Mouse (Mus musculus) midbrain, embryonic 13.5 days (tissue): Measurements from ENCODE around the gene Rnf123. TPM values are rescaled to one million over a fixed set of nuclear protein-coding genes. Genes with fewer than 3 reads are reported as not detected.

Experiments used
- ATAC-seq: fragments of 200-750 bp; cut with Nextera tagmentation; 2 replicates; pipeline ENCODE4 v1.8.0; 2017; ENCODE audit warnings: mild to moderate bottlenecking, moderate TSS enrichment, moderate library complexity
- H3K27ac ChIP-seq: fragments of 300-500 bp; sonication (generic); 2 replicates; pipeline ENCODE4 v1.5.1; 2015; ENCODE audit warnings: inconsistent platforms, mild to moderate bottlenecking, moderate library complexity
- H3K27me3 ChIP-seq: fragments of 300-500 bp; sonication (generic); 2 replicates; pipeline ENCODE4 v1.6.1; 2015; ENCODE audit warnings: mild to moderate bottlenecking, inconsistent platforms
- H3K36me3 ChIP-seq: fragments of 300-500 bp; sonication (generic); 2 replicates; pipeline ENCODE4 v1.6.1; 2015; ENCODE audit warnings: mild to moderate bottlenecking, inconsistent platforms
- H3K4me1 ChIP-seq: fragments of 300-500 bp; sonication (generic); replicated peaks from 2 replicates; pipeline ENCODE4 v1.6.1; 2015; ENCODE audit warnings: inconsistent platforms
- H3K4me2 ChIP-seq: fragments of 300-500 bp; sonication (generic); replicated peaks from 2 replicates; pipeline ENCODE4 v1.6.1; 2015; ENCODE audit warnings: moderate library complexity, mild to moderate bottlenecking, inconsistent platforms
- H3K4me3 ChIP-seq: fragments of 300-500 bp; sonication (generic); replicated peaks from 2 replicates; pipeline ENCODE4 v1.5.1; 2015; ENCODE audit warnings: mild to moderate bottlenecking, inconsistent platforms
- H3K9ac ChIP-seq: fragments of 300-500 bp; sonication (generic); replicated peaks from 2 replicates; pipeline ENCODE4 v1.6.1; 2015; ENCODE audit warnings: mild to moderate bottlenecking, inconsistent platforms
- H3K9me3 ChIP-seq: fragments of 300-500 bp; sonication (generic); 2 replicates; pipeline ENCODE4 v1.6.1; 2016; ENCODE audit warnings: mild to moderate bottlenecking, inconsistent platforms
- WGBS: fragments of 180-500 bp; shearing (Covaris S2); methylation state at CpG from one replicate; pipeline ENCODE4 v1.1.7; 2015; 5-methylcytosine and 5-hydroxymethylcytosine counted together
- polyA plus RNA-seq: library from polyadenylated mRNA; unstranded; fragments of >200 nt; fragmentation: Nextera tagmentation; extraction: Ambion mirVana; gene quantifications from 2 replicates; pipeline ENCODE4 v1.2.1, GENCODE M21; 2015

Gene Rnf123
- polyA plus RNA-seq, 1 experiment from 2014 or later: 46.2 TPM

DNA sequence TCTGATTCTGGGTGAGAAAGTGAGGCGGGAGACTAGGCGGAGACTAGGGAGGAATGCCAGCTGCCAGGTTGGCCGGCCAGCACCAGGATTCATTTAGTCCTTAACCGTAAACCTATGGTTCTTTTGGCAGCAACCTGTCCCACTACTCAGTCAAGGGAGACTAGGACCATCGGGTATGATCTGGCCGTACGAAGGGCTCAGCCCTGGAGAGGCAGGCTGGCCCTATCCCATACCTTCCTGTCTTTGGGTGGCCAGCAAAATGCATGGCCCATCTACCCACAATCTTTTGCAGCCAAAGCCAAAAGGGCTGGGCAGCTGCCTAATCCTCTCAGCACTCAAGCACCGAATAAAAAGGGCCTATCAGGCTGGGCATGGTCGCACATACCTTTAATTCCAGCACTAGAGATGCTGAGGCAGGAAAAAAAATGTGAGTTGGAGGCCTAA, 10.6 kb downstream of the Rnf123 start:
- Histone ChIP-seq H3K9me3 (no peaks in the 10 kb centered on the region), H3K4me2 (no peak overlapping the region), H3K36me3 (peaks cover 27% of the 10 kb centered on the region), H3K9ac (0 out of 2 replicates have a peak overlapping the region, but pooled peaks have one; percentile 14), H3K4me3 (no peak overlapping the region), H3K27me3 (no peaks in the 10 kb centered on the region), H3K4me1 (peaks cover 8% of the 10 kb centered on the region; the same call in 1 of the 2 replicates), H3K27ac (no peak overlapping the region)
- no peak for ATAC-seq
- WGBS: 62% methylated on average over 9 of the region's 9 CpGs

- Histone ChIP-seq H3K27me3 (no peaks in the 10 kb centered on the region), H3K4me1 (peaks cover 8% of the 10 kb centered on the region; the same call in 1 of the 2 replicates), H3K36me3 (peaks cover 28% of the 10 kb centered on the region), H3K4me2 (no peak overlapping the region), H3K9me3 (no peaks in the 10 kb centered on the region), H3K4me3 (no peak overlapping the region), H3K27ac (no peak overlapping the region), H3K9ac (no peak overlapping the region)
- 90% methylated on average over 4 of the region's 4 CpGs for WGBS
- no peak for ATAC-seq
Observed at GRCm38 (mm10) chr9:108071801-108072200, 11.3 kb downstream of the Rnf123 start.

DNA sequence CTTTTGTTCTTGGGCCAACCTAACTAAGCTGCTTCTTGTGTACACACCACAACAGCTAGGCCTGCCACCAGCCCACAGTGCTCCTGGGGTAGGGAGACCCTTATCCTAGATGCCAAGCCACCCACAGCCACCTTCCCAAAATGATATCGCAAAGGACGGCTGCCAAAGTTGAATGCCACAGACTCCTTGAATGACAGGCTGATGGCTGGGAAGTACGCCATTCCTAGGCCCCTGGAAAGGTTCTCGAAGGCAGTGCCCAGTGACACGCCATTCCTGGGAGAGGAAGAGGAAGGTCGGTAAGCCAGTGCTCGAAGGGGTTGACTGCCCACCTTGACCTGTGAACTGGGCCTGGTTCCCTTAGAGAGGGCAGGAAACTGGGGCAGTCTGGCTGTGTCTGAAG, 13.6 kb downstream of the Rnf123 start:
- no peaks in the 10 kb centered on the region for H3K27me3 ChIP-seq
- H3K4me1 ChIP-seq: peaks cover 8% of the 10 kb centered on the region; the same call in 1 of the 2 replicates
- WGBS: 88% methylated on average over 7 of the region's 7 CpGs
- H3K36me3 ChIP-seq: peaks cover 44% of the 10 kb centered on the region
- no peaks in the 10 kb centered on the region for H3K9me3 ChIP-seq
- no peak for ATAC-seq
- no peak overlapping the region for H3K27ac ChIP-seq
- no peak overlapping the region for H3K4me2 ChIP-seq
- H3K4me3 ChIP-seq: no peak overlapping the region
- H3K9ac ChIP-seq: no peak overlapping the region

GRCm38 (mm10) chr9:108069007-108069406, 14.1 kb downstream of the Rnf123 start:
- no peak overlapping the region for H3K27ac ChIP-seq
- no peak overlapping the region for H3K4me3 ChIP-seq
- peaks cover 49% of the 10 kb centered on the region for H3K36me3 ChIP-seq
- no peak overlapping the region for H3K4me2 ChIP-seq
- H3K9ac ChIP-seq: no peak overlapping the region
- no peaks in the 10 kb centered on the region for H3K27me3 ChIP-seq
- ATAC-seq: no peak
- H3K4me1 ChIP-seq: peaks cover 8% of the 10 kb centered on the region; the same call in 1 of the 2 replicates
- no peaks in the 10 kb centered on the region for H3K9me3 ChIP-seq
- WGBS: 88% methylated on average over 9 of the region's 9 CpGs

DNA sequence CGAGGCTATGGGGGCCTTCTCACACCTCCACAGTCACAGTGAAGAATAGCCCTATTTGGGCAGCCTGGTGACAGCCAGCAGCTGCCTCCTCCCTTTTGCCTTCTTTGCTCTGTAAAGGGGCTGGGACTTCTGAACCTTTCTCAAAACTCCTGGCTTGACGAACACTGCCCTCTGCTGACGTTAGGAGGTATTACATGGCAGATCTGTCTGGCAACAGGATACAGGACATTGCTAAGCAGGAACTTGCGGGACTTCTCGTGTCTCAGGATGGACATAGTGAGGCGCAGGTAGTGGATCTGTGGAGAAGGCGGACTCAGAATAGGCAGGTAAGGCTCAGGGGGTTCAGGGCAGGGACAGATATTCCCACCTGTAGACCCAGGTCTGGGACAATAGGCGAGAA, 15.2 kb downstream of the Rnf123 start:
- 22% methylated on average over 8 of the region's 8 CpGs for WGBS
- ATAC-seq: peak; percentile 59
- H3K9me3 ChIP-seq: no peaks in the 10 kb centered on the region

GRCm38 (mm10) chr9:108067199-108067598, 15.9 kb downstream of the Rnf123 start:
- WGBS: 85% methylated on average over 7 of the region's 7 CpGs
- no peak overlapping the region for H3K4me3 ChIP-seq
- no peak overlapping the region for H3K27ac ChIP-seq
- H3K36me3 ChIP-seq: peaks cover 67% of the 10 kb centered on the region
- no peak overlapping the region for H3K4me2 ChIP-seq
- H3K4me1 ChIP-seq: 0 out of 2 replicates have a peak, but pooled peaks cover 2% of the 10 kb centered on the region
- ATAC-seq: no peak
- no peaks in the 10 kb centered on the region for H3K27me3 ChIP-seq
- H3K9me3 ChIP-seq: no peaks in the 10 kb centered on the region
- H3K9ac ChIP-seq: no peak overlapping the region

More for the DNA sequence above, 15.2 kb downstream of the Rnf123 start:
- H3K4me1 ChIP-seq: 0 out of 2 replicates have a peak, but pooled peaks cover 2% of the 10 kb centered on the region
- peaks cover 60% of the 10 kb centered on the region for H3K36me3 ChIP-seq
- H3K27me3 ChIP-seq: no peaks in the 10 kb centered on the region
- no peak overlapping the region for H3K27ac ChIP-seq
- H3K9ac ChIP-seq: no peak overlapping the region
- H3K4me2 ChIP-seq: no peak overlapping the region
- no peak overlapping the region for H3K4me3 ChIP-seq

DNA sequence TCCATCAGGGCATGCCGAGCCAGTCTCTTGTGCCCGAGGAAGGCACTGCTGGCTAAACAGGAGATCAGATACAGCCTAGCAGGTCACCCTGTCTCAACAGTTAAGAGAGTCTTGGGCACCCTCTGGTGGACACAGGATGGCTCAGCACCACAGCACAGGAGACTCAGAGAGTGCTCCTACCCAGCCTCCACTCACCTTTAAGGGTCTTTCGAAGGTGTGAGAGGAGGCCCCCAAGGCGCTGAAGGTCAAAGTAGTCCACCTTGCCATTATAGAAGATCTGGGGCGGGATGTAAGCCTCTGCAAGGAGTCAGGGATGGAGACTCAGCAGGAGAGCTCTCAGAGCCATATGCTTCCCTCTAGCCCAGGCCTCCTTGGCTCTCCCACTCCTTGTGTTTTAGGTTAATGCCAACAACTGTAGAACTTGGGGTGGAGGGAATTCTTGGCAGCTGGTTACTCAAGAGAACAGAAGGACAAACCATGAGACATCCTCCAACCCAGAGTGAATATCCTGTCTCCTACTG, 17.6 kb downstream of the Rnf123 start:
- 53% methylated on average over 5 of the region's 5 CpGs for WGBS
- Histone ChIP-seq H3K27ac (no peak overlapping the region), H3K9me3 (no peaks in the 10 kb centered on the region), H3K4me1 (0 out of 2 replicates have a peak, but pooled peaks cover 4% of the 10 kb centered on the region), H3K9ac (no peak overlapping the region), H3K4me3 (no peak overlapping the region), H3K27me3 (no peaks in the 10 kb centered on the region), H3K36me3 (peaks cover 68% of the 10 kb centered on the region), H3K4me2 (no peak overlapping the region)
- ATAC-seq: 0 out of 2 replicates have a peak, but pooled peaks have one; percentile 44

DNA sequence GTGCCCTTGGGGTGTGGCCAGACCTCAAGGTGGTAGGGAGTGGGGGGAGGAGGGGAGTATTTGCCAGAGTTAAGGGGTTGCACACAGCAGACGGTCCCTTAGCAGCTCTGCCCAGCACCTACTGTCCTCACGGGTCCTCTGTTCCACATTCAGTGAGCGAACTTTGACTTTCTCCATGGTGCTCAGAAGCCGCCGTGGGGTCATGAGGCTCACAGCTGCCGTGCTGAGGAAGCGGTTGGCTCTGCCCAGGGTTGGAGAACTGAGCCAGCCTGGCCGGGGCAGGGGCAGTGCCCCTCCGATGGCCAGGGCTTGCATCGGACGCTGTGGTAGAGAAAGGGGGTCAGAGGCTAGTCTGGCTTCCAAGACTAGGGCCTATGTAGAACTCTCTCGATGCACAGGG, 19.8 kb downstream of the Rnf123 start:
- peaks cover 70% of the 10 kb centered on the region for H3K36me3 ChIP-seq

DNA sequence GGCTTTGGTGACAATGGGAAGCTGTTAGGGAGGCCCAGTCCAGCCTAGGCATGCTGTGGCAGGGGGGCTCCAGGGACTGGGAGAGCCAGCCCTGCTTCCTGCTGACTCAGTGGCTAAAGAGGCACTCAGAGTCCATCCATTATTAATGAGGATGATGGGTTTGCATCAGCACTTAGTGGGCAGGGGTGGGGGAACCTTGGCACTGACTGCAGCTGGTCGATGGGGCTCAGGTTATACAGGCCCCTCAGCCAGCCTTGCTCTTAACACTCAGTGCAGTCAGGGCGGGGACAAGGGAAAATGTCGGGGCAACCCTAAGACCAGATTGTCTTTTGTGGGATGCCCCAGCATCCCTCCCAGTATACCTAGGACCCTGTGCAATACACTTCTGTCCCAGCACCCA, 21.0 kb downstream of the Rnf123 start:
- Histone ChIP-seq H3K4me2 (no peak overlapping the region), H3K9me3 (no peaks in the 10 kb centered on the region), H3K36me3 (peaks cover 82% of the 10 kb centered on the region), H3K4me3 (no peak overlapping the region), H3K9ac (no peak overlapping the region; the same call in 1 of the 2 replicates), H3K27ac (no peak overlapping the region), H3K27me3 (no peaks in the 10 kb centered on the region), H3K4me1 (0 out of 2 replicates have a peak, but pooled peaks cover 2% of the 10 kb centered on the region)
- 83% methylated on average over 3 of the region's 3 CpGs for WGBS
- ATAC-seq: peak; percentile 22; the same call in 1 of the 2 replicates

More for the DNA sequence above, 19.8 kb downstream of the Rnf123 start:
- no peaks in the 10 kb centered on the region for H3K27me3 ChIP-seq
- ATAC-seq: no peak
- H3K4me1 ChIP-seq: 0 out of 2 replicates have a peak, but pooled peaks cover 4% of the 10 kb centered on the region
- no peak overlapping the region for H3K9ac ChIP-seq
- H3K4me2 ChIP-seq: no peak overlapping the region
- no peak overlapping the region for H3K27ac ChIP-seq
- WGBS: 89% methylated on average over 12 of the region's 12 CpGs
- no peaks in the 10 kb centered on the region for H3K9me3 ChIP-seq
- no peak overlapping the region for H3K4me3 ChIP-seq

DNA sequence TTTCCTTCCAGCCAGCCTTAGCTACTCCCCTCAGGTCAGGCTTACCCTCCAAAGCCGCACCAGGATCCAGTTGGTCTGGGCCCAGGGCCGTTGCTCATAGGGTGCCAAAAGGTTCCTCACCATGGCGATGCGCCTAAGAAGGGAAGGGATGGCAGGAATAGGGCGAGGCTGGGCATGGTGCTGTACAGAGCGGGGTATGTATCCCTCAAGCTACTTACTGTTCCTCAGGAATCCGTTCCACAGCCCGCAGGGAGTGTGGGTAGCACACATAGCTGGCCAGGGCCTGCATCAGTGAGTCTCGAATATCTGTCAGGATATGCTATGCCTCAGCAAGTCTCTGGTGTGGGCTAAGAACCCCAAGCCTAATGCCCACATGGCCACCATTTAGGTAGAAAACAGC, 24.9 kb downstream of the Rnf123 start:
- Histone ChIP-seq H3K9me3 (no peaks in the 10 kb centered on the region), H3K4me2 (no peak overlapping the region), H3K4me3 (no peak overlapping the region), H3K27me3 (no peaks in the 10 kb centered on the region), H3K4me1 (peaks cover 5% of the 10 kb centered on the region; the same call in 1 of the 2 replicates), H3K9ac (no peak overlapping the region), H3K27ac (no peak overlapping the region), H3K36me3 (peaks cover 91% of the 10 kb centered on the region)
- no peak for ATAC-seq
- 90% methylated on average over 9 of the region's 9 CpGs for WGBS

GRCm38 (mm10) chr9:108057262-108057562, 25.9 kb downstream of the Rnf123 start:
- Histone ChIP-seq H3K4me3 (no peak overlapping the region), H3K27ac (no peak overlapping the region), H3K4me2 (no peak overlapping the region), H3K4me1 (peaks cover 14% of the 10 kb centered on the region), H3K9me3 (no peaks in the 10 kb centered on the region), H3K27me3 (no peaks in the 10 kb centered on the region), H3K36me3 (peaks cover 80% of the 10 kb centered on the region), H3K9ac (no peak overlapping the region)
- 91% methylated on average over 5 of the region's 5 CpGs for WGBS
- ATAC-seq: no peak

GRCm38 (mm10) chr9:108056361-108057261, 26.5 kb downstream of the Rnf123 start:
- Histone ChIP-seq H3K4me1 (peaks cover 12% of the 10 kb centered on the region), H3K4me2 (no peak overlapping the region), H3K36me3 (peaks cover 80% of the 10 kb centered on the region), H3K27me3 (no peaks in the 10 kb centered on the region), H3K9ac (no peak overlapping the region), H3K9me3 (no peaks in the 10 kb centered on the region), H3K4me3 (no peak overlapping the region), H3K27ac (no peak overlapping the region)
- no peak for ATAC-seq
- 80% methylated on average over 28 of the region's 28 CpGs for WGBS
